Mouse (Mus musculus): ENCODE results near the gene Spns2.

Gene Spns2

DNA sequence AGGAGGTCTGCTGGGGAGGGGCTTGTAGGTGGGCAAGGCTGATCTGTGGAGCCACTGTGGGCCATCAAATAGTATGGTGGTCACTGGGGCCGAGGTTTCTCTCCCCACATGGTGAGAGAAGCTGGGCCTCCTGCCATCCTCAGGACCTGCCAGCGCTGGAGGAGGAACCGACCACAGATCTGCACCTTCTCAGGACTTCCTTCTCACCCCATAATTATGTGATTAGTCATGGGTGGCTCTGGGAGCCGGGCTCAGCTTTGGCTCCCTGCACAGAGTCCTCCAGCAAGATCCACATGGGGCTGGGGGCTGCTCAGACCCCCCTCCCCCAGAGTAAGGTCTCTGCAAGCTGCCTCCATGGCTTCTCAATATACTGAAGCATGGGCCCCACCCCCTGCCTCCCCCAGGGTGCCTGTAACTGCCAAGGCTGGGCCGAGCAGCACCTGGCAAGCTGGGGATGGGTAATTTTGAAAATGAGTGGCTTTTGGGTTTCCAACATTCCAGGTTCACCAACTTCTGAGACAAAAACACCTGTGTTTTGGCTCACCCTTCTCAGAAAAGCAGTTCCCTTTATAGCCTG is 11.8 kb upstream of the Spns2 start:
- DNase-seq (ENCODE audit: low read depth, low spot score) = no peak

DNA sequence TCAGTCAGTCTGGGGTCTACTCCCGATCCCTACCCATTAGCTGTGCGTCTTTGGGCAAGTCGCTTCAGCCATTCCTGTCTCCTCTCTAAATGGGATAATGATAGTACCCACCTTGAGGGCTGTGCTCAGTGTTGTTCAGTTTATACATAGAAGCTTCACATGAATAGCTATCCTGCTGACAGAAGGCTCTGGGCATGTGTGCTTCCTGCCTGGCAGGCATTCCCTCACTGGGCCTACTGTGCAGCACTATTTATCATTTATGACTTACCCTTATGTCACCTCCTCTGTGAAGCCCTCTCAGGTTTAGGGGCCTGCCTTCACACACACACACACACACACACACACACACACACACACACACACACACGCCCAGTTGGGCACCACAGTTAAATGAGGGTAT is 10.4 kb upstream of the Spns2 start:
- DNase-seq (ENCODE audit: low read depth, low spot score) = no peak

DNA sequence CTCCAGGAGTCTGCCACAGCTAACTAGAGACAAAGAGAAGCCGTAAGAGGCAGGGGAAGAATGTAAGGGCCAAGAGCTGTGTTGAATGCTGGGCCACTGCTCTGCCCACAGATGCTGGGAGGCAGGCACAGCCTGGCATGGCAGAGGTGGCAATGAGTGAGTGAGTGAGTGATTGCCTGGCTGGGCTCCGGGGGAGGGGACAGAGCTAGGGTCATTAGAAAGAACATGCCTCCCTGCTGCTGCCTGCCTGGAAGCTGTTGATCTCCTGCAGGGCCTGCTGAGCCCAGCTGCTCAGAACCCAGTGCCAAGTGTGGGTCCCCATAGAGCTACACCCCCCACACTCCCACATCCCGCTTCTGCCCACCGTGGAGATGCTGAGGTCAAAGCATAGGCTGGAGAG is 7.7 kb upstream of the Spns2 start:
- no peak for DNase-seq (ENCODE audit: low read depth, low spot score)

DNA sequence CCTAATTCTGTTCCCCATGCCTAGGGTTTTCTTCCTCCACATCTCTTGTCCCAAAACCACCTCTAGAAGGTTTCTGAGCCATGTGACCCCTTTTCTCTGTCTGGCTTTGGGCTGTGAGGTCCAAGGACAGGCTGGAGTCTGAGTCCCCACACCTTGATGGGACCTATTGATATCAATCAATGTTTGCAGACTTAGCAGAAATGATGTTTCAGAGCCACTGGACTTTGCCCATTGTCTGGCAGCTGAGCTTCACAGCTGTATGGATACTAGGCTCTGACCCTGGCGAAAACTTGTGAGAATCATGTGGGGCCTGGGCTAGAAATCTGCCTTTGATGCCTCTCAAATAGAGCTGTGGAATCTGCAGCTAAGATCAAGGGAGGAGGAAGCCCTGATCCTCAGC is 7.1 kb upstream of the Spns2 start:
- no peak for DNase-seq (ENCODE audit: low read depth, low spot score)

DNA sequence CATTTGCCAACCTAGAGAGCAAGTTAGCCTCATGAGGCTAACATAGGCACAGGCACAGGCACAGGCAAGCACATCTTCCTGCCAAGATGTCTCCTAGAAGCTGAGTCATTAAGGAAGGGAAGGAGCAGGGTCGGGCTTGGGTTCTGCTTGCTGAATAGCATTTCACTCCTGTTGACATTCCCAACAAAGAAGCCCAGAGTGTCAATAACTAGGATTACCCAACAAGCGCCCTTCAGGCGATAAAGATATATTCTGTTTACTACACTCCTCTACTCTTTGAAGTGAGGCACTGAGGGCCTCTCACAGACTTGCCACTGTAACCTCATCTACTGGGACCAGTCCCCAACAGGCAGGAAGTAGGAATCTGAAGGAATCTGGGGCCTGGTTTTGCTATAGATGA is 6.4 kb upstream of the Spns2 start:
- no peak for DNase-seq (ENCODE audit: low read depth, low spot score)

DNA sequence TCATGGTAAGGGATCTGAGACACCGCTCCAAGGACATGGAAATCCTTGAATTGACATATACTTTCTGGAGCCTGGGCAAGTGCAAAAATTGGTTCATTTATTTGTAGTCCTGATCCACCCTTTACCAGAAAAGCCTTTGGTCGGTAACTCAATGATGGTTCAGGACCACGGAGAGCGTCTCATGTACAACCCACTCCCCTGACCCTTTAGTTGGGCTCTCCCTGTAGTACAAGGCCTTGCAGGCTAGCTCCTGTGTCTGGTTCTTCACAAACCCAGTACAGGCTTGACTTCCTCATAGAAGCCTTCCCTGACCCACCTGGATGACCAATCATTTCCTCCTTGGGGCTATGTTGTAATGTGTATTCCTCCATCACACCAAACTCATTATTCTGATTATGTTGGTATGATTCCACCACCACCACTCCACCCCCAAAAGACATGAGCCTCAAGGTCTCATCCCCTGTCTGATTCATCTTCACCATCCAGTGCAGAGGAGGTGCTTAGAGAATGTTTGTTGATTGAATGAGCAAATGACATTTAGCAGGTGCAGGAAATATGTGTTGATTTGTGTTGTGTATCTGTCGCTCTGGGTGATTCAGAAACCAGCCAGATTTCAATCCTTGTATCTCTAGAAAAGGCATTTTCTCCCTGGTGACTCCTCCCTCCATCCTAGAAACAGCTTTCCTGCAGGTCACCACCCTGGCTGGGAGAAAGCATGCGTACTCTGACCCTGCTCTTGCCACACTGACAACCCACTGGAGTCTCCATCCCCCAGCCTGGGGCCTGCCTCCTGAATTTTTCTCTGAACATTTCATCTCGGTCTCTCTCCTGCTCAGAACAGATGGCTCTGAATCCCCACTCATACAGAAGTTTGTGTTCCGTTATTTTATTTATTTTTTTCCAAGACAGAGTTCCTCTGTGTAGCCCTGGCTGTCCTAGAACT is 4.6 kb upstream of the Spns2 start:
- DNase-seq (ENCODE audit: low read depth, low spot score) = peak; percentile 75

DNA sequence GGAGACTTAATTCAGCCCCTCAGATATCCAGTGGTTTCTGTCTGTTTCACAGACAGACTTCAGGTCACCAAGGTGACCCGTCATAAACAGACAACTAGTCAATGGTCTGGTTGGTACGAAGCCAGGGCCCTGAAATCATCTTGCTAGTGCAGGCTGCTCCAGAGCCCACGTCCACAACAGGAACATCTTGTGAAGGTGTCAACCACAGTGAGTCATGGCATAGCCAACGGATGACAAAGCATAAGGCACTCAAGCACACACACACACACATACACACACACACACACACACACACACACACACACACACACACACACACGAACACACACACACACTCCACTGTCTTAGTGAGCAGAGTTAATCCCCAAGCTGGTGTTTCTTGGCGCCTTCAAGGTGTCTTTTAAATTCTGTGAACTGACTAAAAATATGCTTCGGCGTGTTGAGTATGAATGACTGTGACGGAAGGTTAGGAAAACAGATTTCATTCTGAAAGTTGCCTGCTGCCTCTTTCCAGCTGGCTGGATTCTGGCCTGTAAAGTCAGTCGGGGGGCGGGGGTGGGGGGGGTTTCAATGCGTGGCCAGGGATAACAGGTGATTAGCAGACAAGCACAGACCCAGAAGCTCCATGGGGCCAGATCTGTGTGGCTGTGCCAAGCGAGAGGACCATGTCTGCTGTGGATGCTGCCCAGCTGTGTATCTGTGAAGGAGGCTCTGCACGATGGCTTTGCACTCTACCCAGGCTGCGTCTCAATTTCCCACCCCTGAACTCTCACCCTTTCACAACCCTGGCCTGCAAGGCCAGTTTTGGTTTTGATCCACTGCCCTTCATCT is 1.6 kb upstream of the Spns2 start:
- no peak for DNase-seq (ENCODE audit: low read depth, low spot score)

DNA sequence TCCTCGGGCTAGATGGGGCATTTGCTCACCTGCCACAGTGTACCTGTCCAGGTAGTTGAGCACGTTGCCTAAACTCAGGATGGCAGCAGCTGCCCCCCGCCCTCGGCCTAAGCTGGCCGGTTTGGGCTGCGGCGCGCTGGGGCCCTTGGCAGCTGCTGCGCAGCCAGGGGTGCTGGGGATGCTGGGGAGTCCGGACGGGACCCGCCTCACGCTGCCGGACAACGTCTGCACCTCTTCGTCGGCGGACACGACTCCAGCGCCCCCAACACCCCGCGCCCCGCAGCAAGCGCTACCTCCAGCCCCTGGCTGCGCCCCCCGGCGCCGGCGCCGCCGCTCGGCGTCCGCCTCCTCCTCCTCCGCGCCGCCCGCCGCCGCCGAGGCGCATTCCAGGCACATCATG is 307 bp downstream of the Spns2 start:
- DNase-seq (ENCODE audit: low read depth, low spot score) = no peak

DNA sequence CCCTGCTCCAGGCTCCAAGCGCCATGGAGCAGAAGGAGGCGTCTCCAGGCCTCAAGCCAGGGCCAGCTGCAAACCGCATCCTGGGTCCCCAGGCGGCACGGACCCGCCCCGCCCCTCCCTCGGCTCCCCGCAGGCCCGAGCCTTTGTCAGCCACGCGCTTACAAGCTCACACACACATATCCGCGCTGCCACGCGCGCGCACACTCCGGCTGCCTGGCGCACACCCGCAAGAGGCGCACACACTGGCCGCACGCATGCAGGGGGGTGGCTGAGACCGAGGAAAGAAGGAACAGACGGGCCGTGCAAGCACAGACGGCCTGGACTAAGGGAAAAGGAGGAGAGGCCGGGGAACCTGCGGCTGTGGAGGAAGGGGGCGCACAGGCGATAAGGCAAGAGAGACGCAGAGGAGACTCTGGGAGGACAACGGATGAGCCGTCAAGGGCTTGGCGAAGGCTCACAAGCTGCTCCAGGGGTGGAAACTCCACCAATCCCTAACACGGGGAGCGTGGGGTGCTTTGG is 892 bp downstream of the Spns2 start:
- DNase-seq (ENCODE audit: low read depth, low spot score) = no peak

DNA sequence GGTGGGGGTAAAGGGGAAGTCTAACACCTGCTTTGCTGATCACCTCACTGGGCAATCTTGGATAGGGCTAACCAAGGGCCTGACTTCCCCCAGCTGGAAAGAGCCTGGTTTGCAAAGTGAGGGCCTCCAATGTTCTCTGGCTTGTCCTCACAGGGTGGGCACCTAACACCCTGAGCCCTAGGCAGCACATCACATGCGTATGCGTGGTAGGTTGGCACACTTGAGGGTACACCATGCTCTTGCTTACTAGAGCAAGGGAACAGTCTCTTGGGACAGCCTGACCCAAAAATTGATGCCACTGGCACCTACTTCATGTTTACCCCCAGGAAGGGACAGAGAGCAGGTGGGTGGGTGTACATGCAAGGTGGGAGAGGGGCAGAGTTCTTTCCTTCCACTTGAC is 2.0 kb downstream of the Spns2 start:
- DNase-seq (ENCODE audit: low read depth, low spot score) = no peak

DNA sequence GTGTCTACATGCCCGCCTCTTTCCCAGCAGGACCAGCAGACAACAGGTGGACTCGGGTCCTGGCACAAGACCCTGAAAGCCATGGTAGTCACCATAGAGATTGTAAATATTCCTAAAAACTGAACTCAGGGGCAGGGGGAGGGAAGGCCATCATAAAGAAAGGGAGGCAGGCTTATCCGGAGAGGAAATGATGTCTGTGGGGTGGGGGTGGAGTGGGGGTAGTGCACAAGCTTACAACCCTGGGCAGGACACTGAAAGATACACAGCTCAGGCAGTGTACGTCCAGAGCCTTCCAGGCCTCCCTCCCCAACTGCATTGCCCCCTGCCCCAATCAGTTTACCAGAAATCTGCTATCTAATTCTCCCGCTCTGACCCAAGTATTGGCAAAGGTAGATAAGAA is 2.5 kb downstream of the Spns2 start:
- DNase-seq (ENCODE audit: low read depth, low spot score) = no peak

DNA sequence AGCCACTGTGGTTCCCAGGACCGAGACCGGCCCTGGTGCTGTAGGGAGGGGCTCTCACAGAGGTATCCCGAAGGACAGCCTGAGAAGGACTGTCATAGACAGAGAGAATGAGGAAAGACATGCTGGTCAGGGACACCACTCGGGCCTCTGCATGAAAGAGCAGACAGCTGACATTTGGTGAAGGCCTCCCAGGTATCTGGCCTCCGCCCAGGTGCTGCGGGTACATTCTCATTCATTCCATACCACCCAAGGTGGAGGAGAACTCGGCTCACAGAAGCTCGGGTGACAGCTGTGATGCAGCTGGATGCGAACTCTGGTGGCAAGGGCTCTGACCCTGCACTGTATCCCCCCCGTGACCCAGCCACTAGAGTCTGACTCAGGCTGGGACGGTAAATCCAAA is 3.7 kb downstream of the Spns2 start:
- no peak for DNase-seq (ENCODE audit: low read depth, low spot score)

DNA sequence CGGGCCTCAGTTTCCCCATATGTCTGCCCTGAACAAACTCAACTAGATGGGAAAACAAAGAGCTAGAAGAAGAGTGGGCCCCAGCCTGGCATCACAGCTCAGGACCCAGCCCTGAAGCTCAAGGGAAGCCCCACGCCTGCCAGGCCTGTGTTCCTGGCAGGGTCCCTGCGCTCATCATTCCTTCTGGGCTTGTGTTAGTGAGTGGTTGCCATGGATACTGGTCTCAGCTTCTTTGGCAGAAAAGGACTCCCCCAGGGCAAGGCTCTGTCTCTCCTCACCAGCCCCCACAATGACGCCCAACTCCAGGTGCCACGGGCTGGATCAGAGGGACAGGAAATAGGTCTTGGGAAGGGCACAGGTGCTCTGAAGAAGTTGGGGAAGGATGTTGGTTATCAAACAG is 4.5 kb downstream of the Spns2 start:
- DNase-seq (ENCODE audit: low read depth, low spot score) = no peak

DNA sequence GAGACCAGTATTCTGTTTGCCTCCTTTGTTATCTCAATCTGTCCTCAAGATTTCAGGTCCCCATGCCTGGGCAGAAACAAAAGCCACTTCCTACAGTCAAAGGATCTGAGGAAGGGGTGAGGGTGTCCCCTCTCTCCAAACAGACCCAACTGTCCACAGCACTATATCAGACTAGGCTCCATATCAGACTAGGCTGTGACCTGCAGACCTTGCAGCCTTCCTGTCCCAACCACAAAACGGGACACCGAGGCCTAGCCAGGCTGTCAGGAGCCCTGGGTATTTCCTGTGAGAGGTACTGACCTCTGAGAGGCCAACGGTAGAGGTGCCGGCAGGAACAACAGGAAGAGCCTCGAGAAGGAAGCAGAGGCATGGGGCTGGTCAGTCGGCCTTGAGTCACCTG is 5.2 kb downstream of the Spns2 start:
- no peak for DNase-seq (ENCODE audit: low read depth, low spot score)

DNA sequence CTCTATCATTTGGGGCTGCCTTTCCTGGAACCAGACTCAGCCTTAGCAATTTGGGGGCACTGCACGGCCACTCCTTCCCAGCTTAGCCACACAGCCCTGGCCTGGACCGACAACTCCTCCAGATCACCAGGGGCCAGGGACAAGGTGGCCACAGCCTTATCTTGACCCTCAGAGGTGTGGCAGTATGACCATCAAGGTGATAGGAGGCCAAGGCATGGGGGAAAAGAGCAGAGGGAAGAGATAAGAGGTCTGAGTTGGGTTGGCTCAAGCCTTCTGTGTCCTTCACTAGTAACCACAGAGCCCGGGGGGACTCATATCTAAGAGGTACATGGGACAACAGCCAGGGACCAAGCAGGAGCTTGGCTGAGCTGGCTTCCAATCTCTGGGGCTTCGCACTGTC is 7.8 kb downstream of the Spns2 start:
- no peak for DNase-seq (ENCODE audit: low read depth, low spot score)

DNA sequence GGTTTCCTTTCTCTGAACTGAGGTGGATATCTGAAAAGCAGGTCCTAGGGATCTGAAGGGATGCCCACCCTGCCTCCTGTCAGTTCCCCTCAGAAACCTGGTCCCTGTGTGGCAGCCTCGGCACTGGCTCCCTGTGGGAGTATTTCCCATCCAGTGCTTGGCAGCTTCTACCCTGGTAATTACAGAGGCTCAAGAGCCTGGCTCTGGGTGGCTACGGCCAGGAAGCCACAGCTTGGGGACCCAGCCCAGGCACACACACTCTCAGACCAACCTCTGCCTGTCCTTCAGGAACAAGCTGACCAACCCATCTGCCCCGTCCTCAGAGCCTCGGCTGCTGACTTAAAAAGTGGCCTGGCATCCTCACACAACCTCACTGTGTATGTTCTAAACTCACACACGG is 8.4 kb downstream of the Spns2 start:
- no peak for DNase-seq (ENCODE audit: low read depth, low spot score)

DNA sequence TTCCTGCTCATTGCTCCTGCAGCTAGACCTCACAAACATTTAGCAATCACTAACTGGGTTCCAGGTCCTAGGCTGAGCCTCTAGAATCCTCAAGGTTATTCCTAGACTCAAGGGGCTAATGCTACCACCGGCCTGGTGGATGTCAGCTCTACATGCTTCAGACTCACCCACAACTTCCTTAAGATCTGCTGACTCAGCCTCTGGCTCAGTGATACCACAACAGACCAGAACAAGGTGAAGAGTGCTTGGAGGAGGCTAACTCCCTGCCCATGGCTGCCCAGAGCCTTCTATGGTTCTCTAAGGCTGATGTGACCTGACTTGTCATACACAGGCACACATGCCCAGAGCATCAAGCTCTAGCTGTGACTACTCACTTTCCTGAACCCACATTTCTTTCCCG is 10.2 kb downstream of the Spns2 start:
- no peak for DNase-seq (ENCODE audit: low read depth, low spot score)

DNA sequence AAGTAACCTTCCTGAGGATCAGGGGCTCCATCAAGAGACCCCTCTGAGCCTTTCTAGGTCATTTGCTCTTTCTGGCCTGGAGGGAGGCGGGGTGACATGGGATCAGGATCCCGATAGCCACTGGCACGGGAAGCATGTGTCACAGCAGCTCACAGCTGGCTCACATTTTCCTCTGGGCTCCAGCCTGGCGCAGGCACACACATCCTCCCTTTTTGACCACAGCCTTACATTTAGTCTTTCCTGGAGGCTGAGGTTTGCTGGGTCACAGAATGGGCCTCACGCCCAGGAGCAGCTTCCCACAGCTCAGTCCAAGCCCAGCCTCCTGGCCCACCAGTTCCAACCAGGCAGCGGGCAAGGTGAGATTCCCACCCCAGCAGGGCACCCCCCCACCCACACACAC is 11.5 kb downstream of the Spns2 start:
- DNase-seq (ENCODE audit: low read depth, low spot score) = no peak

DNA sequence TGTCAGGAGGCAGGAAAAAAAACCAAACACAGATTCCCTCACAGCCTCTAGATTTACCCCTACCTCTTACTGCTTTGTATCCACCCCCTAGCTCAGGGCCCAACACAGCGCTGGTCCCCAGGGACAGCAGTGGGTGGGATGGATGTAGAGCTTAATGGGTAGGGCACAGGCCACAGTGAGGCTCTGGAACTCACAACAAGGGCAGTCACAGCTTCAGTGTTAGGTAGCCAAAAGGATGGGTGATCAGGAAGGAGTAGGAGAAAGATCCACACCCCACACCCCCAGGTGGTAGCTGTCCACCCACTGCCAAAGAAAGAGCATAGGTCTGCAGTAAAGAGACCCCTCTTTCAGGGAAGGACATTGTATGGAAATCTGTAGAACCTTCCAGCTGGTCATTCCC is 12.1 kb downstream of the Spns2 start:
- DNase-seq (ENCODE audit: low read depth, low spot score) = no peak

DNA sequence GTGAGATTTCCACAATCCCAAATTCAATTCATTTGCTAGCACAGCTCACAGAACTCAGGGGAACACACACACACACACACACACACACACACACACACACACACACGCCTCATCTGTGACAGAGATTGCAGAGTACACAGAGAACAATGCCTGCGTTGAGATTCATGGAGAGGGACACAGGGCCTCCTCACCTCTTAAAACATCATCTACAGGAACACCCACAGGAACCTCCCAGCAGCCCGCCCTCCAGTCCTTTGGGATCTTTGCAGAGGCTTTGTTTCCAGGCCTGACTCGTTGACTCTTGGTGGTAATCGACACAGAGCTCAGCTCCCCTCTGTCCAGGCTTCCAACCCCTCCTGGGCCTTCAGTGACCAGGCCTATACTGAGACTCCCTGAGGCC is 12.5 kb downstream of the Spns2 start:
- no peak for DNase-seq (ENCODE audit: low read depth, low spot score)

DNA sequence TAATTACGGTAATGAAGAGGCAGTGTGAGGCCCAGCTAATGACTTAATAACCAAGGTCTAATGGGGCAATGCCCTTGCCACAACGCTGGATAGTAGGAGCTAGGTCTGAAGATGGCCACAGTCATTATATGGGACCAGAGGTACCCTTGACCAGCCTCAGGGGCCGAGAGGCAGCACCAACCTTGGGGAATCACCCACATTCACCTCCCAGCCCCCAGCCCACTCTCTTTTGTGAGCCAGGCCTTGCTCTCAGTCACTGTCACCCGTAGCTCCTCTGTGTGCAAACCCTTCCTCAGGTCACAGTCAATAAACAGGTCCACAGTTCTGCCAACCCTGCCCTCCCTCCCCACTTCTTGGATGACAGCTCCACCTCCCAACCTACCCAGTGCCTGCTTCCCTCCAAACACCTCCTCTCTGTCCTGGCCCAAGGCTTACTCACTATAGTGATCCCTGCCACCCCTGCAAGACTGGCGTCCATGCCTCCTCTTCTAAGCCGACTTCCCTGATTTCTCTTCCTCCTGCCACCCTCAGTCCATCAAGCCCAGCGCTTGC is 13.6 kb downstream of the Spns2 start:
- no peak for DNase-seq (ENCODE audit: low read depth, low spot score)

DNA sequence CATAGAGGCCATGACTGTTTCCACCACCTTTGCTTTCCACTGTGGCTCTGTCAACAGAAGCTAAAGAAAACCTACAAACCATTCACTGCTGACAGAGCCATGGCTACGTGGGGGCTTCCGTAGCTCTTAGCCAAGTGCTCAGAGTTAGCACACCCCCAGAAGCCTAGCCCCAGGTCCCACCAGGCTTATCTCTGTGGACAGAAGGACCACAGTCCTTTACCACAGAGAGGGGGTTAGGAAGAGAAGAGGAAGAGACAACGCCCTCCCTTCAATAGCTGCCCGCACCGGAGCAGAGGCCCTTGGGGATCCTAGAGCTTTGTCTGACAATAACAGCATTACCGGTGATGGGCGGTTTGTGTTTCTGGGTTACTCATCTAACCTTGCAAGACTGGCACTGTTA is 14.3 kb downstream of the Spns2 start:
- no peak for DNase-seq (ENCODE audit: low read depth, low spot score)
